Mouse (Mus musculus): Measurements from ENCODE around the gene C2cd5. TPM values are rescaled to one million over a fixed set of nuclear protein-coding genes. Genes with fewer than 3 reads are reported as not detected.

The C2cd5 gene
- total and polyA plus RNA-seq, 3 experiments: 16.2 to 47.6 (median 30.5) TPM

DNA sequence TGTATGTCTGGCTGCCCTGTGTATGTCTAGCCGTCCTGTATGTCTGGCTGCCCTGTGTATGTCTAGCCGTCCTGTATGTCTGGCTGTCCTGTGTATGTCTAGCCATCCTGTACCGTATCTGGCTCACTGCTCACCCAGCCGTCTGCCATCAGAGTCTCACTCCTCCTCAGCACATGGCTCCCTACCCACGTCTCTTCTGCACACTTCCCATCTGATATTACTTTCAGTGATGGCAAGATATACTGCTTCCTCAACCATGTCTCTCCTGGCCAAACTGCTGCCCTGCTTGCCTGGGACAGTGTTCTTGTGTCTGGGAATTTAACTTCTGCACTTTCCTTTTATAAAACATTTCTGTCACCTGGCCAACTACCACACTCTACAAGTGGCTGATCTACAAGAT lies 42.3 kb downstream of the C2cd5 start:
- no peaks in the 10 kb centered on the region; a peak in 1 of 4 replicates for H3K4me1 ChIP-seq (ENCODE audit: control insufficient read depth in 1 of 2, insufficient read depth in 2 of 2, low read length in 2 of 2)
- H3K27me3 ChIP-seq (ENCODE audit: control insufficient read depth in 1 of 2, insufficient read depth in 2 of 2, low read length in 2 of 2): no peaks in the 10 kb centered on the region
- H3K9me3 ChIP-seq (replicated peaks; ENCODE audit: insufficient read depth, low read length): no peaks in the 10 kb centered on the region
- TF ChIP-seq ZMIZ1 (IDR thresholded peaks at IDR 0.05; ENCODE audit: low read depth, low read length) (no peak), SIN3A (IDR thresholded peaks at IDR 0.05; ENCODE audit: low read length) (no peak)
- no peak overlapping the region for H3K9ac ChIP-seq (ENCODE audit: control insufficient read depth, low read depth, low read length, poor library complexity, severe bottlenecking)
- no peaks in the 10 kb centered on the region for H3K79me2 ChIP-seq (ENCODE audit: control insufficient read depth, insufficient read depth, low read length, poor library complexity)
- H3K27ac ChIP-seq (ENCODE audit: control insufficient read depth, low read depth, low read length): no peak overlapping the region
- no peak overlapping the region for H3K4me3 ChIP-seq (ENCODE audit: control insufficient read depth in 1 of 2, insufficient read depth in 1 of 2, low read depth in 2 of 2, low read length in 2 of 2)
- DNase-seq (ENCODE audit: low read depth, low spot score): no peak
- peaks cover 2 to 16% of the 10 kb centered on the region in 2 experiments; a peak in 3 of 4 replicates for H3K36me3 ChIP-seq (ENCODE audit: control insufficient read depth in 1 of 2, insufficient read depth in 2 of 2, low read length in 2 of 2)

DNA sequence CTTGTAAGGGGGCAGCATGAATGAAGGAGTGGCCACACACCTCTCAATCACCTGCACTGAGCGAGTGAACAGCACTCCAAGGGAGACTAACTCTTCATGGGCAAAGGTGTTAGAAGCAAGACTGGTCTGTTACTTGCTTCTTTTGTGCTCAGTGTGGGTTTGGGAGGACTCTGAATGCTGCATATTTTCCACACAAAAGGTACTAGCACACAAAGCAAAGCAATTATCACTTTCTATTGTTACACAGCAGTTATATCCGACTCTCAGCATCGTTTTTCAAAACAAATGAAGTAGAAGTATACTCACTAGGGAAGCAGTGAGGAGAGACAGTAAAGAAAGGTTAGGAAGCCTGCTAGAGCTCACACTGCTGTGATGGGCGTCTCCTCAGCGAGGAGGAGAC lies 48.4 kb downstream of the C2cd5 start:
- Histone ChIP-seq H3K9ac (ENCODE audit: control insufficient read depth, low read depth, low read length, poor library complexity, severe bottlenecking) (no peak overlapping the region), H3K27ac (ENCODE audit: control insufficient read depth, low read depth, low read length) (no peak overlapping the region), H3K27me3 (ENCODE audit: control insufficient read depth in 1 of 2, insufficient read depth in 2 of 2, low read length in 2 of 2) (no peaks in the 10 kb centered on the region), H3K36me3 (ENCODE audit: control insufficient read depth in 1 of 2, insufficient read depth in 2 of 2, low read length in 2 of 2) (peaks cover 0 to 20% of the 10 kb centered on the region in 2 experiments; a peak in 2 of 4 replicates), H3K79me2 (ENCODE audit: control insufficient read depth, insufficient read depth, low read length, poor library complexity) (no peaks in the 10 kb centered on the region), H3K9me3 (replicated peaks; ENCODE audit: insufficient read depth, low read length) (no peaks in the 10 kb centered on the region), H3K4me3 (ENCODE audit: control insufficient read depth in 1 of 2, insufficient read depth in 1 of 2, low read depth in 2 of 2, low read length in 2 of 2) (no peak overlapping the region), H3K4me1 (ENCODE audit: control insufficient read depth in 1 of 2, insufficient read depth in 2 of 2, low read length in 2 of 2) (no peaks in the 10 kb centered on the region)
- no peak for DNase-seq (ENCODE audit: low read depth, low spot score)
- no peak for TF ChIP-seq ZMIZ1 (IDR thresholded peaks at IDR 0.05; ENCODE audit: low read depth, low read length)
- no peak for TF ChIP-seq KAT2A (conservative IDR thresholded peaks at IDR 0.05; ENCODE audit: low read depth, low read length)
- TF ChIP-seq JUND (IDR thresholded peaks at IDR 0.05; ENCODE audit: low read depth, low read length): no peak
- no peak for TF ChIP-seq MAFK (IDR thresholded peaks at IDR 0.05; ENCODE audit: borderline replicate concordance, low read depth, low read length)
- TF ChIP-seq NELFE (IDR thresholded peaks at IDR 0.05; ENCODE audit: low read depth, low read length): no peak
- no peak for TF ChIP-seq RCOR1 (IDR thresholded peaks at IDR 0.05; ENCODE audit: low read depth, low read length)
- TF ChIP-seq TCF12 (IDR thresholded peaks at IDR 0.05; ENCODE audit: low read depth, low read length): no peak
- no peak for TF ChIP-seq MYB (IDR thresholded peaks at IDR 0.05; ENCODE audit: low read depth, low read length)
- no peak for TF ChIP-seq CHD2 (IDR thresholded peaks at IDR 0.05; ENCODE audit: low read length)

DNA sequence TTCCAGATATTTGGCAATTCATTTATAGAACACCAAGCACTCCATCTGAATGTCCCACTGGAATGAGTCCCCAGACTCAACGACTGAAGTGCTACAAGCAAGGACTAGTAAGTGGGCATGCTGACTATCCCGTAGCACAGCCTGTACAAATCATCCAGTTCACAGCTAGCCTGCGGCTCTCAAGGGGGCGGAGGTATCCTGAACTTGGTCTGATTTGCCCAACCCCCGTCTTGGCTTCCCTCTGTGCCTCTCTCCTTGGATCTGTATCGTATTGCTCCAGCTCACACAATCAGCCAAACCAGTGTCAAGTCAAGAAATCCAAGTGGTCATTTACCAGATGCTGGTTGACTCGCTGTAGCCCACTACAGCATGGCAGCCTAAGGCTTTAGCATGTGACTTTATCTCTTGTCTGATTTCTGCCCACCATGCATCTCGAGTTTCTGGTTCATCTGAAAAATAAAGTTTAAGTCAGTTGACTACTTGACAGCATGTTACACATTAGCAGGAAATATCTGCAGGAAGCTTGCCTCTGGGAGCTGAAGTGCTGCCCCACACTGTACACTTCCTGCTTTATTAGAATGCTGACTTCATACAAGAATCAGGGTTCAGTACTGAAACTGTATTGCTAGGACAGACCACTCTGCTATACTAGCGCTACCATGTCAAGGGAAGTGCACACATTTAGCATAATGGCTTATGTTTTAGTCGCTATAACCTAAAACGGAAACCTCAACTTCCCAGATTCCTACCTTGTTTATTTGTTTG lies 50.0 kb downstream of the C2cd5 start:
- H3K9ac ChIP-seq (ENCODE audit: control insufficient read depth, low read depth, low read length, poor library complexity, severe bottlenecking): no peak overlapping the region
- H3K4me1 ChIP-seq (ENCODE audit: control insufficient read depth in 1 of 2, insufficient read depth in 2 of 2, low read length in 2 of 2): no peaks in the 10 kb centered on the region
- H3K27me3 ChIP-seq (ENCODE audit: control insufficient read depth in 1 of 2, insufficient read depth in 2 of 2, low read length in 2 of 2): no peaks in the 10 kb centered on the region
- peaks cover 0 to 17% of the 10 kb centered on the region in 2 experiments; a peak in 2 of 4 replicates for H3K36me3 ChIP-seq (ENCODE audit: control insufficient read depth in 1 of 2, insufficient read depth in 2 of 2, low read length in 2 of 2)
- H3K27ac ChIP-seq (ENCODE audit: control insufficient read depth, low read depth, low read length): no peak overlapping the region
- no peak overlapping the region for H3K4me3 ChIP-seq (ENCODE audit: control insufficient read depth in 1 of 2, insufficient read depth in 1 of 2, low read depth in 2 of 2, low read length in 2 of 2)
- H3K9me3 ChIP-seq (replicated peaks; ENCODE audit: insufficient read depth, low read length): no peaks in the 10 kb centered on the region
- no peaks in the 10 kb centered on the region for H3K79me2 ChIP-seq (ENCODE audit: control insufficient read depth, insufficient read depth, low read length, poor library complexity)
- DNase-seq (ENCODE audit: low read depth, low spot score): no peak
- TF ChIP-seq MEF2A (IDR thresholded peaks at IDR 0.05; ENCODE audit: extremely low read depth, insufficient replicate concordance, low read depth, low read length, poor library complexity, severe bottlenecking) (no peak), MXI1 (IDR thresholded peaks at IDR 0.05; ENCODE audit: low read depth, low read length) (no peak), TCF12 (IDR thresholded peaks at IDR 0.05; ENCODE audit: low read depth, low read length) (no peak), NRF1 (IDR thresholded peaks at IDR 0.05; ENCODE audit: insufficient read depth, low read depth, low read length, poor library complexity, severe bottlenecking) (no peak), CHD1 (IDR thresholded peaks at IDR 0.05; ENCODE audit: low read depth, low read length) (no peak), E2F4 (IDR thresholded peaks at IDR 0.05; ENCODE audit: borderline replicate concordance, low read depth, low read length) (no peak), UBTF (IDR thresholded peaks at IDR 0.05; ENCODE audit: borderline replicate concordance, insufficient read depth, low read depth, low read length) (no peak), ZMIZ1 (IDR thresholded peaks at IDR 0.05; ENCODE audit: low read depth, low read length) (no peak), GATA1 (IDR thresholded peaks at IDR 0.05; ENCODE audit: low read depth, low read length) (no peak), POLR2AphosphoS5 (IDR thresholded peaks at IDR 0.05; ENCODE audit: borderline replicate concordance, low read depth, low read length) (no peak), ETS1 (IDR thresholded peaks at IDR 0.05; ENCODE audit: low read depth, low read length) (no peak), MYC (IDR thresholded peaks at IDR 0.05; ENCODE audit: low read depth, low read length) (no peak), BHLHE40 (IDR thresholded peaks at IDR 0.05; ENCODE audit: borderline replicate concordance, low read depth, low read length) (no peak), CTCF (IDR thresholded peaks at IDR 0.05 in 2 of 3, conservative IDR thresholded peaks at IDR 0.05 in 1 of 3; ENCODE audit: control insufficient read depth in 1 of 3, insufficient read depth in 1 of 3, low read depth in 2 of 3, low read length in 3 of 3, poor library complexity in 1 of 3, severe bottlenecking in 1 of 3) (no peak), POLR2AphosphoS2 (IDR thresholded peaks at IDR 0.05; ENCODE audit: low read length) (no peak), ZKSCAN1 (IDR thresholded peaks at IDR 0.05; ENCODE audit: low read depth, low read length) (no peak)
